ENCODE assay signal across 13 mouse cellular contexts in genomic region chr14:9337107-9337506, GRCm38 (mm10).
A peak's percentile ranks its signal among the peaks of the same experiment; 100 is the strongest.
DNase-seq lines count a peak whose midpoint lies in the region; ATAC-seq and TF ChIP-seq lines count a peak whose summit lies in the region.
"Had no signal": no experiment of that assay in that cellular context is flagged by ENCODE, and none has a peak within 500 bp of the region (broad histone marks: within the 10 kb centered on the region; RNA-seq: fewer than 3 reads in every experiment).

No protein-coding gene starts in this region.

- H3K9ac ChIP-seq in kidney, embryonic 15.5 days, result no peak overlapping the region
- H3K9ac ChIP-seq in hindbrain, embryonic 14.5 days, result no peak overlapping the region
- H3K9ac ChIP-seq: liver, postnatal 0 days; midbrain, embryonic 15.5 days had no signal

- H3K4me1 ChIP-seq in kidney, adult 2 months (ENCODE audit: control insufficient read depth, insufficient read depth, low read length), result no peaks in the 10 kb centered on the region; the same call in 1 of the 2 replicates
- H3K4me1 ChIP-seq in kidney, embryonic 15.5 days, result no peaks in the 10 kb centered on the region
- no peaks in the 10 kb centered on the region for H3K4me1 ChIP-seq in hindbrain, embryonic 14.5 days (replicated peaks; ENCODE audit: control insufficient read depth, insufficient read depth, low read length)
- H3K4me1 ChIP-seq: midbrain, embryonic 15.5 days had no signal

- no peak for TF ChIP-seq CTCF in kidney, adult 2 months (conservative IDR thresholded peaks at IDR 0.05; ENCODE audit: insufficient read depth, insufficient read length, low read depth, low read length)

- no peaks in the 10 kb centered on the region for H3K27me3 ChIP-seq in kidney, adult 2 months (replicated peaks; ENCODE audit: control insufficient read depth, insufficient read depth, low read length)
- no peaks in the 10 kb centered on the region for H3K27me3 ChIP-seq in kidney, embryonic 15.5 days
- H3K27me3 ChIP-seq in hindbrain, embryonic 14.5 days (ENCODE audit: control insufficient read depth, insufficient read depth, low read length), result no peaks in the 10 kb centered on the region
- H3K27me3 ChIP-seq: midbrain, embryonic 15.5 days had no signal

- peak; percentile 1 for DNase-seq in cerebellum, adult 9-10 months
- peak; percentile 56 for DNase-seq in kidney, adult 2 months
- DNase-seq in adipocyte (ENCODE audit: low spot score), result peak; percentile 78
- DNase-seq in hindbrain, embryonic 14.5 days (ENCODE audit: low spot score), result peak; percentile 62
- no peak for DNase-seq in spleen, adult 12 weeks (ENCODE audit: low spot score)
- DNase-seq: heart, adult 2 months; heart, postnatal 4 days; left cerebral cortex, postnatal 4 days; liver, postnatal 0 days had no signal

- no peaks in the 10 kb centered on the region for H3K36me3 ChIP-seq in kidney, adult 2 months (ENCODE audit: control insufficient read depth, insufficient read depth, low read length)
- no peaks in the 10 kb centered on the region for H3K36me3 ChIP-seq in kidney, embryonic 15.5 days
- H3K36me3 ChIP-seq in hindbrain, embryonic 14.5 days (replicated peaks; ENCODE audit: control insufficient read depth, insufficient read depth), result no peaks in the 10 kb centered on the region
- H3K36me3 ChIP-seq: midbrain, embryonic 15.5 days had no signal

- H3K4me3 ChIP-seq in kidney, adult 2 months (ENCODE audit: insufficient read depth, low read depth, low read length), result no peak overlapping the region
- no peak overlapping the region for H3K4me3 ChIP-seq in kidney, embryonic 15.5 days (replicated peaks)
- H3K4me3 ChIP-seq in hindbrain, embryonic 14.5 days (replicated peaks; ENCODE audit: low read length), result no peak overlapping the region
- H3K4me3 ChIP-seq: heart, adult 2 months; midbrain, embryonic 15.5 days had no signal

- 48% methylated on average over 3 of the region's 3 CpGs for WGBS in kidney, adult 2 months
- WGBS in kidney, embryonic 15.5 days, result 59% methylated on average over 3 of the region's 3 CpGs
- 54% methylated on average over 3 of the region's 3 CpGs for WGBS in hindbrain, embryonic 14.5 days

- no peak overlapping the region for H3K27ac ChIP-seq in kidney, adult 2 months (ENCODE audit: insufficient read depth, low read depth, low read length)
- no peak overlapping the region for H3K27ac ChIP-seq in kidney, embryonic 15.5 days
- no peak overlapping the region for H3K27ac ChIP-seq in hindbrain, embryonic 14.5 days
- H3K27ac ChIP-seq: heart, adult 2 months; midbrain, embryonic 15.5 days had no signal

- ATAC-seq in cerebellum, adult (ENCODE audit: insufficient number of reproducible peaks, low FRiP score, low TSS enrichment), result no peak
- no peak for ATAC-seq in kidney, embryonic 15.5 days (replicated peaks; ENCODE audit: low FRiP score)
- ATAC-seq in hindbrain, embryonic 14.5 days (ENCODE audit: low FRiP score), result peak; percentile 53; the same call in 1 of the 2 replicates
- no peak for ATAC-seq in megakaryocyte, adult 5-6 weeks (ENCODE audit: poor library complexity, severe bottlenecking)
- ATAC-seq: liver, postnatal 0 days; midbrain, embryonic 15.5 days had no signal

- no peak overlapping the region for H3K4me2 ChIP-seq in kidney, embryonic 15.5 days
- no peak overlapping the region for H3K4me2 ChIP-seq in hindbrain, embryonic 14.5 days (replicated peaks)
- H3K4me2 ChIP-seq: midbrain, embryonic 15.5 days had no signal

- TF ChIP-seq POLR2A in kidney, adult 2 months (IDR thresholded peaks at IDR 0.05; ENCODE audit: low read depth, low read length), result no peak

- no peaks in the 10 kb centered on the region for H3K9me3 ChIP-seq in kidney, embryonic 15.5 days (replicated peaks)
- H3K9me3 ChIP-seq in hindbrain, embryonic 14.5 days (ENCODE audit: control insufficient read depth, low read length), result no peaks in the 10 kb centered on the region
- H3K9me3 ChIP-seq: midbrain, embryonic 15.5 days had no signal
